Mouse (Mus musculus) CD8-positive naive resting alpha-beta T cell, adult 57 days (primary cell): ENCODE results near the gene Bdh1. TPM values are rescaled to one million over a fixed set of nuclear protein-coding genes. Genes with fewer than 3 reads are reported as not detected.

ENCODE experiments used
- total RNA-seq: library from RNA; stranded (reverse); gene quantifications from one replicate; pipeline ENCODE4 v1.2.4, GENCODE M21; 2023

Bdh1 gene
- total RNA-seq, result 42.3 TPM

GRCm38 (mm10) chr16:31422000-31422399 is at the start of gene Bdh1:
TSS of gene Bdh1 (plus strand) at chr16:31422280.

Other genes with a start within 250 kb of the Bdh1 start
- 49.3 TPM for gene Acap2, start 221.0 kb upstream of the Bdh1 start, total RNA-seq
- gene Ppp1r2, start 147.0 kb upstream of the Bdh1 start, total RNA-seq, result 29.9 TPM
- not detected for gene Apod, start 107.5 kb upstream of the Bdh1 start, total RNA-seq
- gene Dlg1, start 241.2 kb downstream of the Bdh1 start, total RNA-seq, result 69.6 TPM